Mouse (Mus musculus) olfactory bulb, adult 2 months (tissue): ENCODE data around the gene Lrig2. TPM values are rescaled to one million over a fixed set of nuclear protein-coding genes. Genes with fewer than 3 reads are reported as not detected.

Experiments used
- H3K27ac ChIP-seq: fragments of 200-500 bp; 2 replicates; pipeline ENCODE4 v1.5.1; 2012; ENCODE audit warnings: low read depth, low read length; ENCODE audit not compliant: insufficient read depth
- H3K4me1 ChIP-seq: fragments of 200-500 bp; 2 replicates; pipeline ENCODE4 v1.6.1; 2012; ENCODE audit warnings: low read length; ENCODE audit not compliant: control insufficient read depth, insufficient read depth
- H3K4me3 ChIP-seq: fragments of 200-500 bp; 2 replicates; pipeline ENCODE4 v1.5.1; 2012; ENCODE audit warnings: mild to moderate bottlenecking, low read depth, low read length, moderate library complexity; ENCODE audit not compliant: insufficient read depth
- CTCF ChIP-seq: fragments of 200-500 bp; IDR thresholded peaks from 2 replicates; pipeline ENCODE4 v1.5.1; 2012; ENCODE audit warnings: low read depth, mild to moderate bottlenecking, low read length, moderate library complexity; ENCODE audit not compliant: insufficient read depth
- POLR2A ChIP-seq: fragments of 200-500 bp; IDR thresholded peaks from 2 replicates; pipeline ENCODE4 v1.6.1; 2012; ENCODE audit warnings: mild to moderate bottlenecking, low read depth, low read length, moderate library complexity; ENCODE audit not compliant: insufficient read depth
- WGBS: fragments of 180-500 bp; shearing (Covaris S2); methylation state at CpG from one replicate; pipeline ENCODE4 v1.1.7; 2018; 5-methylcytosine and 5-hydroxymethylcytosine counted together
- polyA plus RNA-seq: library from polyadenylated mRNA; stranded (reverse); fragments of >200 nt; gene quantifications from 2 replicates; pipeline ENCODE4 v1.2.4, GENCODE M21; 2012; ENCODE audit warnings: low replicate concordance; ENCODE audit not compliant: missing spikeins, insufficient read depth, insufficient read length

Gene Lrig2
- polyA plus RNA-seq, 1 experiment, result not detected

DNA sequence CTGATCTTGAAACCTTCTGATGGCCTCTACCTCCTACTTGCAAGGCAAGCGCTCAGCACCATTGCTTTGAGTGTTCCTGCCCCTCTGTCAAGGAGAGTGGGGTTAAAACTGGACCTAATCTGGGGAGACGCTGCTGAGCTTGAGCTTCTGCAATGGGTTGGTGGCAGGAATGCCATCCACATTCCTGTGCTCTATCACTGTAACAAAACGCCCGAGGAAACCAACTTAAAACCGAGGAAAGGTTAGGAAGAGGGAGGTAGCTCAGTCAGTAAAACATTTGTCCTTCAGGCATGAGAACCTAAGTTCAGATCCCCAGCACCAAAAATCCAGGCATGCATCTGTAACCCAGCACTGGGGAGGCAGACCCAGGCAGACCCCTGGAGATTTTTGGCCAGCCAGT lies 111.6 kb downstream of the Lrig2 start:
- TF ChIP-seq POLR2A, result no peak
- TF ChIP-seq CTCF, result no peak
- no peak overlapping the region for H3K27ac ChIP-seq
- H3K4me3 ChIP-seq, result no peak overlapping the region
- H3K4me1 ChIP-seq, result peaks cover 10% of the 10 kb centered on the region; the same call in 1 of the 2 replicates
- 98% methylated on average over 5 of the region's 5 CpGs for WGBS

- WGBS, result 64% methylated on average over 10 of the region's 10 CpGs
- H3K4me3 ChIP-seq, result no peak overlapping the region
Measured at GRCm38 (mm10) chr3:104399296-104400045, 112.2 kb downstream of the Lrig2 start.

GRCm38 (mm10) chr3:104397316-104397715 lies 114.4 kb downstream of the Lrig2 start:
- WGBS, result 85% methylated on average over 9 of the region's 9 CpGs
- Histone ChIP-seq H3K27ac (no peak overlapping the region), H3K4me1 (peaks cover 7% of the 10 kb centered on the region; the same call in 1 of the 2 replicates), H3K4me3 (no peak overlapping the region)
- TF ChIP-seq CTCF (no peak), POLR2A (no peak)

More at GRCm38 (mm10) chr3:104399296-104400045, 112.2 kb downstream of the Lrig2 start:
- Histone ChIP-seq H3K27ac (no peak overlapping the region), H3K4me1 (peaks cover 10% of the 10 kb centered on the region; the same call in 1 of the 2 replicates)
- TF ChIP-seq POLR2A (no peak), CTCF (no peak)

GRCm38 (mm10) chr3:104396736-104397081 lies 115.0 kb downstream of the Lrig2 start:
- H3K27ac ChIP-seq, result no peak overlapping the region
- peaks cover 7% of the 10 kb centered on the region; the same call in 1 of the 2 replicates for H3K4me1 ChIP-seq
- H3K4me3 ChIP-seq, result no peak overlapping the region
- WGBS, result 11% methylated on average over 3 of the region's 3 CpGs
- TF ChIP-seq POLR2A (no peak), CTCF (no peak)

DNA sequence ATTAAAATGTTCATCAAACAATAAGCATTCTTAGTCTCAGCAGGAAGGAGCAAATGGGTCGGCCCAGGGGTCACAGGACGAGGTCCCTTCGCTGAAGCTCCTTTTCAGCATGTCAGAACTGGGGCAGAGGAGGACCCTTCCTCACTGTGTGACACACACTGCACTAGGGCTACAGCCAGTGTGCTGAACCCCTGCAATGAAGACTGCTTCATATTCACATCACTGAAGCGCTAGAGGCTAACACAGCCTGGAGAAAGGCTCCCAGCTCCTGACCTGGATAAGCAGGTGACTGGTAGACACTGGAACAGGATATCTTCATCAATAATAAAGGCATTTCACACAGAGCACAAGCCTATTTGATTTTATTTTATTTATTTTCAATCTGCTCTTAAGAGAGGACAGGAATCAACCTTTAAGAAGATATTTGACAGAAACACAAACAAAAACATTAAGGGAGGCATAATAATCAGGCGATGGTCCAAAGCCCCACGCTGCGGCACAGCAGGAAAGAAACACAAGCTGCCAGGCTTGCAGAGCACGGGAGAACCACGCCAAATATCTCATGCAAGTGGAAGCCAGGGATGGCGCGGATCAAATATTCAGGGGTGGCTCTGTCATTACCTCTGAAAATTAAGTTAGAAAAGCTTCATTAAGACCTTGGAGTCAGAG lies 115.5 kb downstream of the Lrig2 start:
- no peak overlapping the region for H3K27ac ChIP-seq
- 30% methylated on average over 11 of the region's 11 CpGs for WGBS

GRCm38 (mm10) chr3:104390072-104390471 lies 121.6 kb downstream of the Lrig2 start:
- Histone ChIP-seq H3K4me1 (no peaks in the 10 kb centered on the region; the same call in 1 of the 2 replicates), H3K27ac (no peak overlapping the region), H3K4me3 (no peak overlapping the region)
- 78% methylated on average over 10 of the region's 10 CpGs for WGBS
- no peak for TF ChIP-seq CTCF
- TF ChIP-seq POLR2A, result no peak

More for the DNA sequence above, 115.5 kb downstream of the Lrig2 start:
- Histone ChIP-seq H3K4me3 (no peak overlapping the region), H3K4me1 (peaks cover 7% of the 10 kb centered on the region; the same call in 1 of the 2 replicates)
- TF ChIP-seq POLR2A (no peak), CTCF (no peak)

- Histone ChIP-seq H3K4me3 (no peak overlapping the region), H3K4me1 (no peaks in the 10 kb centered on the region; the same call in 1 of the 2 replicates), H3K27ac (no peak overlapping the region)
- 95% methylated on average over 2 of the region's 2 CpGs for WGBS
- TF ChIP-seq POLR2A (no peak), CTCF (no peak)
Measured at GRCm38 (mm10) chr3:104389449-104389848, 122.3 kb downstream of the Lrig2 start.

DNA sequence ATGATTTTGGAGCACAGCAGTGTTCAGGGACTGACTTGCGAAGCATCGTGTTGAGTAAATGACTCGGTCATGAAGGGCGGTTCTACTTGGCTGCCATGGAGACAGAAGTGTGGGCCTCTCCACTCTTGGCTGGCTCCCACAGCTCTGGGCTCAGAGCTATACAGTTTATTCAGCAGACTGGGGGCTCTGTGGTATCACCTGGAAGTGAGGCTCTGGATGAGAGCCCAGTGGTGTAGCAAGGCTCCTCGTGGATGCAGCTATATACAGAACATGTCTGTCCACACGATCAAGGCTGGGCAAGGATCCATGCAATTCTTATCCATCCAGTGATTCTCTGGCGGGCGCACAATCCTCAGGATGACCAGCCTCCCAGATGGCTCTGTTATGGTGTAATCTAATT lies 126.1 kb downstream of the Lrig2 start:
- WGBS, result 56% methylated on average over 8 of the region's 8 CpGs
- no peak for TF ChIP-seq POLR2A
- no peak for TF ChIP-seq CTCF
- Histone ChIP-seq H3K4me3 (no peak overlapping the region), H3K27ac (no peak overlapping the region), H3K4me1 (peaks cover 3% of the 10 kb centered on the region; the same call in 1 of the 2 replicates)
